Mouse (Mus musculus): ENCODE measurements around the gene Nol4l. TPM values are rescaled to one million over a fixed set of nuclear protein-coding genes. Genes with fewer than 3 reads are reported as not detected.
"Not testable (repeated sequence)": the region's sequence is repeated elsewhere in the genome, so short reads cannot be mapped to it uniquely, and the experiment has no call there.

Gene Nol4l
- total RNA-seq, 2 experiments from 2014 or later: 44.8 to 46.8 TPM

GRCm38 (mm10) chr2:153393045-153393444 is 136.7 kb downstream of the Nol4l start:
- intact Hi-C loops (cut with DNase I): no loop called here
- DNase-seq (ENCODE audit: low spot score in 2 of 2): no peak

GRCm38 (mm10) chr2:153389831-153390230 is 139.9 kb downstream of the Nol4l start:
- DNase-seq (ENCODE audit: low spot score in 2 of 2): no peak
- intact Hi-C loops (cut with DNase I): no loop called here

- DNase-seq (ENCODE audit: low spot score in 2 of 2): no peak
- intact Hi-C loops (cut with DNase I): no loop called here
Observed at GRCm38 (mm10) chr2:153380479-153380878, 149.3 kb downstream of the Nol4l start.

GRCm38 (mm10) chr2:153375380-153375779 is 154.4 kb downstream of the Nol4l start:
- DNase-seq (ENCODE audit: low spot score in 2 of 2): no peak
- intact Hi-C loops (cut with DNase I): no loop called here

GRCm38 (mm10) chr2:153370871-153371270 is 158.9 kb downstream of the Nol4l start:
- intact Hi-C loops (cut with DNase I): no loop called here
- DNase-seq (ENCODE audit: low spot score in 2 of 2): no peak

- DNase-seq (ENCODE audit: low spot score in 2 of 2); intact Hi-C loops (cut with DNase I): not testable (repeated sequence)
Observed at GRCm38 (mm10) chr2:153364531-153364930, 165.2 kb downstream of the Nol4l start.

GRCm38 (mm10) chr2:153361101-153361710 is 168.6 kb downstream of the Nol4l start:
- intact Hi-C loops (cut with DNase I): no loop called here

More at GRCm38 (mm10) chr2:153361101-153361710, 168.6 kb downstream of the Nol4l start:
- DNase-seq (ENCODE audit: low spot score in 2 of 2): no peak

Other genes starting within 250 kb of the Nol4l start
- 10 to 100 TPM; 69.2 to 74.3 TPM for gene Kif3b, start 238.6 kb downstream of the Nol4l start, total RNA-seq (2021)
- 10 to 100 TPM; 39.4 to 39.7 TPM for gene Asxl1, start 184.1 kb downstream of the Nol4l start, total RNA-seq (2021)
- 1 to 10 TPM in 1 of 2 experiments, not detected in 1; 1.4 TPM for gene 4930404H24Rik, start 37.2 kb downstream of the Nol4l start, total RNA-seq (2021)
- gene Commd7, start 102.8 kb upstream of the Nol4l start, total RNA-seq (2021): 10 to 100 TPM; 27.4 to 31.8 TPM
- 1 to 10 TPM in 1 of 2 experiments, under 1 TPM in 1; 0.99 to 1.1 TPM for gene Dnmt3b, start 119.5 kb upstream of the Nol4l start, total RNA-seq (2021)
- gene Dnmt3c, start 166.7 kb upstream of the Nol4l start, total RNA-seq (2021): not detected
- gene Mapre1, start 211.3 kb upstream of the Nol4l start, total RNA-seq (2021): 100 to 1,000 TPM; 137 to 151 TPM
- under 1 TPM; 0.23 to 0.66 TPM for gene Efcab8, start 250.0 kb upstream of the Nol4l start, total RNA-seq (2021)